Mouse (Mus musculus): ENCODE results near the gene Glod4. TPM values are rescaled to one million over a fixed set of nuclear protein-coding genes. Genes with fewer than 3 reads are reported as not detected.

Gene Glod4
- polyA plus RNA-seq, 1 experiment from 2014 or later: 125 TPM

- Histone ChIP-seq H3K36me3 (ENCODE audit: control insufficient read depth, insufficient read depth, low read length) (peaks cover 18% of the 10 kb centered on the region), H3K4me3 (ENCODE audit: low read length) (no peak overlapping the region), H3K9ac (ENCODE audit: low read depth, low read length) (no peak overlapping the region), H3K9me3 (ENCODE audit: control insufficient read depth, low read length) (no peaks in the 10 kb centered on the region), H3K27ac (ENCODE audit: low read depth, low read length) (no peak overlapping the region), H3K4me2 (ENCODE audit: low read length) (no peak overlapping the region), H3K4me1 (ENCODE audit: control insufficient read depth, insufficient read depth, low read depth, low read length) (no peaks in the 10 kb centered on the region), H3K27me3 (replicated peaks; ENCODE audit: control insufficient read depth, insufficient read depth, low read length) (no peaks in the 10 kb centered on the region)
- ATAC-seq: no peak
- WGBS: 88% methylated on average over 2 of the region's 2 CpGs
Measured at GRCm38 (mm10) chr11:76158375-76158774, 85.2 kb downstream of the Glod4 start.

GRCm38 (mm10) chr11:76154861-76155260 is 88.7 kb downstream of the Glod4 start:
- ATAC-seq: no peak
- Histone ChIP-seq H3K27me3 (replicated peaks; ENCODE audit: control insufficient read depth, insufficient read depth, low read length) (no peaks in the 10 kb centered on the region), H3K4me3 (ENCODE audit: low read length) (no peak overlapping the region), H3K4me1 (ENCODE audit: control insufficient read depth, insufficient read depth, low read depth, low read length) (no peaks in the 10 kb centered on the region), H3K36me3 (ENCODE audit: control insufficient read depth, insufficient read depth, low read length) (peaks cover 9% of the 10 kb centered on the region), H3K9ac (ENCODE audit: low read depth, low read length) (no peak overlapping the region), H3K4me2 (ENCODE audit: low read length) (no peak overlapping the region), H3K27ac (ENCODE audit: low read depth, low read length) (no peak overlapping the region), H3K9me3 (ENCODE audit: control insufficient read depth, low read length) (no peaks in the 10 kb centered on the region)
- 88% methylated on average over 2 of the region's 2 CpGs for WGBS

- Histone ChIP-seq H3K9ac (ENCODE audit: low read depth, low read length) (no peak overlapping the region), H3K4me2 (ENCODE audit: low read length) (no peak overlapping the region), H3K4me3 (ENCODE audit: low read length) (no peak overlapping the region), H3K27me3 (replicated peaks; ENCODE audit: control insufficient read depth, insufficient read depth, low read length) (no peaks in the 10 kb centered on the region), H3K36me3 (ENCODE audit: control insufficient read depth, insufficient read depth, low read length) (peaks cover 9% of the 10 kb centered on the region), H3K4me1 (ENCODE audit: control insufficient read depth, insufficient read depth, low read depth, low read length) (0 out of 2 replicates have a peak, but pooled peaks cover 2% of the 10 kb centered on the region), H3K9me3 (ENCODE audit: control insufficient read depth, low read length) (no peaks in the 10 kb centered on the region), H3K27ac (ENCODE audit: low read depth, low read length) (no peak overlapping the region)
- WGBS: 94% methylated on average over 2 of the region's 2 CpGs
- ATAC-seq: no peak
Measured at GRCm38 (mm10) chr11:76154200-76154599, 89.3 kb downstream of the Glod4 start.

GRCm38 (mm10) chr11:76153236-76153951 is 90.1 kb downstream of the Glod4 start:
- Histone ChIP-seq H3K4me1 (ENCODE audit: control insufficient read depth, insufficient read depth, low read depth, low read length) (peaks cover 9% of the 10 kb centered on the region), H3K27me3 (replicated peaks; ENCODE audit: control insufficient read depth, insufficient read depth, low read length) (no peaks in the 10 kb centered on the region), H3K36me3 (ENCODE audit: control insufficient read depth, insufficient read depth, low read length) (peaks cover 7% of the 10 kb centered on the region), H3K4me2 (ENCODE audit: low read length) (no peak overlapping the region), H3K4me3 (ENCODE audit: low read length) (no peak overlapping the region), H3K9ac (ENCODE audit: low read depth, low read length) (no peak overlapping the region), H3K27ac (ENCODE audit: low read depth, low read length) (no peak overlapping the region), H3K9me3 (ENCODE audit: control insufficient read depth, low read length) (no peaks in the 10 kb centered on the region)
- 90% methylated on average over 5 of the region's 5 CpGs for WGBS
- ATAC-seq: no peak

GRCm38 (mm10) chr11:76150980-76151379 is 92.5 kb downstream of the Glod4 start:
- WGBS: 76% methylated on average over 4 of the region's 4 CpGs
- Histone ChIP-seq H3K27me3 (replicated peaks; ENCODE audit: control insufficient read depth, insufficient read depth, low read length) (no peaks in the 10 kb centered on the region), H3K27ac (ENCODE audit: low read depth, low read length) (no peak overlapping the region), H3K4me2 (ENCODE audit: low read length) (no peak overlapping the region), H3K36me3 (ENCODE audit: control insufficient read depth, insufficient read depth, low read length) (no peaks in the 10 kb centered on the region; the same call in 1 of the 2 replicates), H3K4me3 (ENCODE audit: low read length) (no peak overlapping the region), H3K9me3 (ENCODE audit: control insufficient read depth, low read length) (no peaks in the 10 kb centered on the region), H3K9ac (ENCODE audit: low read depth, low read length) (no peak overlapping the region), H3K4me1 (ENCODE audit: control insufficient read depth, insufficient read depth, low read depth, low read length) (peaks cover 17% of the 10 kb centered on the region)
- no peak for ATAC-seq

GRCm38 (mm10) chr11:76148055-76149008 is 95.2 kb downstream of the Glod4 start:
- no peak overlapping the region for H3K9ac ChIP-seq (ENCODE audit: low read depth, low read length)
- H3K4me2 ChIP-seq (ENCODE audit: low read length): no peak overlapping the region
- H3K27me3 ChIP-seq (replicated peaks; ENCODE audit: control insufficient read depth, insufficient read depth, low read length): no peaks in the 10 kb centered on the region
- H3K27ac ChIP-seq (ENCODE audit: low read depth, low read length): peak overlapping the region; percentile 65
- H3K4me1 ChIP-seq (ENCODE audit: control insufficient read depth, insufficient read depth, low read depth, low read length): peaks cover 17% of the 10 kb centered on the region
- peaks cover 2% of the 10 kb centered on the region; the same call in 1 of the 2 replicates for H3K36me3 ChIP-seq (ENCODE audit: control insufficient read depth, insufficient read depth, low read length)
- H3K4me3 ChIP-seq (ENCODE audit: low read length): no peak overlapping the region
- ATAC-seq: peak; percentile 81
- 57% methylated on average over 8 of the region's 8 CpGs for WGBS
- no peaks in the 10 kb centered on the region for H3K9me3 ChIP-seq (ENCODE audit: control insufficient read depth, low read length)

- Histone ChIP-seq H3K27ac (ENCODE audit: low read depth, low read length) (no peak overlapping the region), H3K9me3 (ENCODE audit: control insufficient read depth, low read length) (no peaks in the 10 kb centered on the region), H3K27me3 (replicated peaks; ENCODE audit: control insufficient read depth, insufficient read depth, low read length) (no peaks in the 10 kb centered on the region), H3K9ac (ENCODE audit: low read depth, low read length) (no peak overlapping the region), H3K36me3 (ENCODE audit: control insufficient read depth, insufficient read depth, low read length) (peaks cover 4% of the 10 kb centered on the region), H3K4me3 (ENCODE audit: low read length) (no peak overlapping the region), H3K4me2 (ENCODE audit: low read length) (no peak overlapping the region), H3K4me1 (ENCODE audit: control insufficient read depth, insufficient read depth, low read depth, low read length) (peaks cover 17% of the 10 kb centered on the region)
- no peak for ATAC-seq
- 90% methylated on average over 8 of the region's 8 CpGs for WGBS
Measured at GRCm38 (mm10) chr11:76146187-76147010, 97.1 kb downstream of the Glod4 start.

GRCm38 (mm10) chr11:76145169-76145568 is 98.4 kb downstream of the Glod4 start:
- peaks cover 17% of the 10 kb centered on the region for H3K4me1 ChIP-seq (ENCODE audit: control insufficient read depth, insufficient read depth, low read depth, low read length)
- H3K4me3 ChIP-seq (ENCODE audit: low read length): no peak overlapping the region
- no peaks in the 10 kb centered on the region for H3K27me3 ChIP-seq (replicated peaks; ENCODE audit: control insufficient read depth, insufficient read depth, low read length)
- no peak overlapping the region for H3K4me2 ChIP-seq (ENCODE audit: low read length)
- no peak for ATAC-seq
- WGBS: 90% methylated on average over 1 of the region's 1 CpGs
- H3K9me3 ChIP-seq (ENCODE audit: control insufficient read depth, low read length): no peaks in the 10 kb centered on the region
- no peak overlapping the region for H3K27ac ChIP-seq (ENCODE audit: low read depth, low read length)
- no peak overlapping the region for H3K9ac ChIP-seq (ENCODE audit: low read depth, low read length)
- H3K36me3 ChIP-seq (ENCODE audit: control insufficient read depth, insufficient read depth, low read length): peaks cover 5% of the 10 kb centered on the region

Data from hindbrain, embryonic 16.5 days (tissue).